10 mouse cellular contexts compared by ENCODE assay signal in the genomic region with DNA sequence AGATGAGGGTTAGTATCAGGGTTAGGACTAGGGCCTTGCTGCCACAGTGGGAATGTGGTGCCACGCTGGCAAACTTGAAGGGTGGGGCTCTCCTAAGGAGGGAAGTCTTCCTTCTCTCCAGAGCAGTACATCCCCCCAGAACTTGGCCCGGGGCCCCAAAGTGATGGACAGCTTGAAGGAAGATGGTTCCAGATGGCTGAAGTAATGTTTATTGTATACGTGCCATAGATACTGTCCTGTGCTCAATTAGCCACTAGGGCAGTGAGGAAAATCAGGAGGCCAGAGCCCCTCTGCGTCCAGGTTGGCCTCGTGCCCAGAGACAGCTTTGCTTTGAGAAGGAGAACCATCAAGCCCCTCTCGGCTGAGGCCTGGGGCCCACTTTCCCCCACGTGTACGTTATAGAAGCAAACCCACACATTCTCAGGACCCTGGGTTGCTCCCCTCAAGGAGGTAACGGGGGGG.
DNase-seq lines count a peak whose midpoint lies in the region; ATAC-seq lines count a peak whose summit lies in the region.
"Had no signal": no experiment of that assay in that cellular context is flagged by ENCODE, and none has a peak within 500 bp of the region (broad histone marks: within the 10 kb centered on the region; RNA-seq: fewer than 3 reads in every experiment).

No protein-coding gene starts in this region.

- peaks cover 69% of the 10 kb centered on the region for H3K4me1 ChIP-seq in heart, embryonic 10.5 days
- peaks cover 39% of the 10 kb centered on the region for H3K4me1 ChIP-seq in limb, embryonic 12.5 days (replicated peaks)
- H3K4me1 ChIP-seq in stomach, embryonic 16.5 days (ENCODE audit: control insufficient read depth, insufficient read depth, low read length) = peaks cover 12% of the 10 kb centered on the region

- peak overlapping the region; percentile 3; the same call in 1 of the 2 replicates for H3K4me2 ChIP-seq in limb, embryonic 12.5 days
- no peak overlapping the region for H3K4me2 ChIP-seq in stomach, embryonic 16.5 days (ENCODE audit: low read depth, low read length)

- no peaks in the 10 kb centered on the region for H3K36me3 ChIP-seq in heart, embryonic 10.5 days
- no peaks in the 10 kb centered on the region for H3K36me3 ChIP-seq in limb, embryonic 12.5 days
- no peaks in the 10 kb centered on the region for H3K36me3 ChIP-seq in stomach, embryonic 16.5 days (ENCODE audit: control insufficient read depth, insufficient read depth, low read length)

- H3K27me3 ChIP-seq in heart, embryonic 10.5 days (ENCODE audit: insufficient read depth, poor library complexity, severe bottlenecking) = no peaks in the 10 kb centered on the region
- no peaks in the 10 kb centered on the region for H3K27me3 ChIP-seq in limb, embryonic 12.5 days
- H3K27me3 ChIP-seq in stomach, embryonic 16.5 days (ENCODE audit: control insufficient read depth, insufficient read depth, low read length) = no peaks in the 10 kb centered on the region

- no peaks in the 10 kb centered on the region for H3K9me3 ChIP-seq in heart, embryonic 10.5 days
- no peaks in the 10 kb centered on the region for H3K9me3 ChIP-seq in limb, embryonic 12.5 days
- H3K9me3 ChIP-seq in stomach, embryonic 16.5 days (replicated peaks; ENCODE audit: control insufficient read depth, low read length) = no peaks in the 10 kb centered on the region

- H3K27ac ChIP-seq in heart, embryonic 10.5 days = peak overlapping the region; percentile 74
- peak overlapping the region; percentile 41; the same call in 1 of the 2 replicates for H3K27ac ChIP-seq in limb, embryonic 12.5 days
- H3K27ac ChIP-seq in stomach, embryonic 16.5 days (ENCODE audit: low read length) = peak overlapping the region; percentile 92
- H3K27ac ChIP-seq: liver, embryonic 14.5 days had no signal

- DNase-seq in heart, embryonic 10.5 days (ENCODE audit: low spot score) = no peak
- no peak for DNase-seq in heart, postnatal 36 days
- DNase-seq in retina, postnatal 1 day = peak; percentile 91
- DNase-seq in retina, embryonic 14.5 days (ENCODE audit: low spot score) = no peak

- no peak overlapping the region for H3K9ac ChIP-seq in limb, embryonic 12.5 days (replicated peaks)
- no peak overlapping the region for H3K9ac ChIP-seq in stomach, embryonic 16.5 days (ENCODE audit: low read length)
- H3K9ac ChIP-seq: liver, embryonic 14.5 days had no signal

- ATAC-seq in limb, embryonic 12.5 days (ENCODE audit: insufficient number of reproducible peaks, insufficient read depth, low FRiP score, low TSS enrichment, low read depth) = peak; percentile 49; the same call in 1 of the 2 replicates
- ATAC-seq in stomach, embryonic 16.5 days (ENCODE audit: insufficient read depth, low FRiP score) = peak; percentile 75
- ATAC-seq in granulocyte monocyte progenitor cell, adult 5-6 weeks (replicated peaks; ENCODE audit: poor library complexity, severe bottlenecking) = no peak
- no peak for ATAC-seq in activated CD4-positive, CD25-positive, alpha-beta regulatory T cell, adult 4 months
- ATAC-seq: CD4-positive, CD25-positive, alpha-beta regulatory T cell, adult 4 months had no signal

- intact Hi-C loops in heart, postnatal 36 days (cut with DNase I) = no loop called here

- 50% methylated on average over 9 of the region's 9 CpGs for WGBS in heart, embryonic 10.5 days
- WGBS in limb, embryonic 12.5 days = 29% methylated on average over 9 of the region's 9 CpGs
- WGBS in stomach, embryonic 16.5 days = 27% methylated on average over 9 of the region's 9 CpGs

- no peak overlapping the region for H3K4me3 ChIP-seq in heart, embryonic 10.5 days
- no peak overlapping the region for H3K4me3 ChIP-seq in limb, embryonic 12.5 days (replicated peaks)
- no peak overlapping the region for H3K4me3 ChIP-seq in stomach, embryonic 16.5 days (replicated peaks; ENCODE audit: low read length)

Comparison
In these comparisons a context has a peak if more than half of its experiments do, and no peak if none do; other contexts are left out.
1. H3K27ac ChIP-seq: peak in every context shown above with its lines; median percentile 92 in stomach, embryonic 16.5 days; 74 in heart, embryonic 10.5 days; 41 in limb, embryonic 12.5 days.
2. ATAC-seq: peak in limb, embryonic 12.5 days (single experiment) and stomach, embryonic 16.5 days (single experiment); none in granulocyte monocyte progenitor cell, adult 5-6 weeks (single experiment) and activated CD4-positive, CD25-positive, alpha-beta regulatory T cell, adult 4 months (single experiment).